Mouse (Mus musculus) hindbrain, embryonic 14.5 days (tissue): ENCODE data around the gene Tmc3. TPM values are rescaled to one million over a fixed set of nuclear protein-coding genes. Genes with fewer than 3 reads are reported as not detected.

Experiments
- ATAC-seq: fragments of 200-750 bp; cut with Nextera tagmentation; 2 replicates; pipeline ENCODE4 v1.8.0; 2017; ENCODE audit warnings: moderate number of reproducible peaks, mild to moderate bottlenecking, moderate TSS enrichment, moderate library complexity; ENCODE audit not compliant: low FRiP score
- DNase-seq: peaks from one replicate; pipeline ENCODE4 v3.0.0-alpha.2; 2015; ENCODE audit warnings: low spot score
- H3K27ac ChIP-seq: fragments of 300-500 bp; sonication (generic); 2 replicates; pipeline ENCODE4 v1.5.1; 2014; ENCODE audit warnings: mild to moderate bottlenecking, moderate library complexity
- H3K27me3 ChIP-seq: fragments of 300-500 bp; sonication (generic); 2 replicates; pipeline ENCODE4 v1.6.1; 2014; ENCODE audit warnings: mild to moderate bottlenecking, low read length, mixed read lengths; ENCODE audit not compliant: control insufficient read depth, insufficient read depth
- H3K36me3 ChIP-seq: fragments of 300-500 bp; sonication (generic); replicated peaks from 2 replicates; pipeline ENCODE4 v1.6.1; 2014; ENCODE audit not compliant: control insufficient read depth, insufficient read depth
- H3K4me1 ChIP-seq: fragments of 300-500 bp; sonication (generic); replicated peaks from 2 replicates; pipeline ENCODE4 v1.6.1; 2014; ENCODE audit warnings: antibody characterized with exemption, low read length, mixed read lengths; ENCODE audit not compliant: control insufficient read depth, insufficient read depth
- H3K4me2 ChIP-seq: fragments of 300-500 bp; sonication (generic); replicated peaks from 2 replicates; pipeline ENCODE4 v1.6.1; 2014; ENCODE audit warnings: mild to moderate bottlenecking, moderate library complexity
- H3K4me3 ChIP-seq: fragments of 300-500 bp; sonication (generic); replicated peaks from 2 replicates; pipeline ENCODE4 v1.5.1; 2014; ENCODE audit warnings: mild to moderate bottlenecking, low read length
- H3K9ac ChIP-seq: fragments of 300-500 bp; sonication (generic); 2 replicates; pipeline ENCODE4 v1.6.1; 2014
- H3K9me3 ChIP-seq: fragments of 300-500 bp; sonication (generic); 2 replicates; pipeline ENCODE4 v1.6.1; 2016; ENCODE audit warnings: low read length; ENCODE audit not compliant: control insufficient read depth
- WGBS: fragments of 180-500 bp; shearing (Covaris S2); extraction: QIAGEN DNeasy Blood & Tissue Kit; methylation state at CpG from one replicate; pipeline ENCODE4 v1.1.7; 2014; 5-methylcytosine and 5-hydroxymethylcytosine counted together
- polyA plus RNA-seq: library from polyadenylated mRNA; unstranded; fragments of >200 nt; fragmentation: Nextera tagmentation; extraction: Ambion mirVana; gene quantifications from 2 replicates; pipeline ENCODE4 v1.2.1, GENCODE M21; 2014

Tmc3 gene
- polyA plus RNA-seq, 1 experiment from 2014 or later = 0.31 TPM

- 91% methylated on average over 9 of the region's 9 CpGs for WGBS
- H3K27ac ChIP-seq = no peak overlapping the region
- H3K4me1 ChIP-seq = no peaks in the 10 kb centered on the region
- ATAC-seq = no peak
- H3K9ac ChIP-seq = no peak overlapping the region
- no peaks in the 10 kb centered on the region for H3K36me3 ChIP-seq
- H3K27me3 ChIP-seq = no peaks in the 10 kb centered on the region
- no peak overlapping the region for H3K4me2 ChIP-seq
- no peak for DNase-seq
- H3K9me3 ChIP-seq = 0 out of 2 replicates have a peak, but pooled peaks cover 3% of the 10 kb centered on the region
- no peak overlapping the region for H3K4me3 ChIP-seq
Measured at GRCm38 (mm10) chr7:83659159-83660065, 74.7 kb downstream of the Tmc3 start.

GRCm38 (mm10) chr7:83660273-83660691, 75.6 kb downstream of the Tmc3 start:
- 0 out of 2 replicates have a peak, but pooled peaks cover 3% of the 10 kb centered on the region for H3K9me3 ChIP-seq
- no peaks in the 10 kb centered on the region for H3K4me1 ChIP-seq
- H3K27ac ChIP-seq = no peak overlapping the region
- no peak overlapping the region for H3K4me2 ChIP-seq
- no peak overlapping the region for H3K9ac ChIP-seq
- H3K27me3 ChIP-seq = no peaks in the 10 kb centered on the region
- DNase-seq (no peak), ATAC-seq (no peak)
- 91% methylated on average over 11 of the region's 11 CpGs for WGBS
- no peak overlapping the region for H3K4me3 ChIP-seq
- H3K36me3 ChIP-seq = no peaks in the 10 kb centered on the region

- Histone ChIP-seq H3K36me3 (no peaks in the 10 kb centered on the region), H3K9ac (no peak overlapping the region), H3K27ac (no peak overlapping the region), H3K4me3 (no peak overlapping the region), H3K9me3 (0 out of 2 replicates have a peak, but pooled peaks cover 3% of the 10 kb centered on the region), H3K4me2 (no peak overlapping the region), H3K27me3 (no peaks in the 10 kb centered on the region), H3K4me1 (no peaks in the 10 kb centered on the region)
- WGBS = 88% methylated on average over 10 of the region's 10 CpGs
- no peak for DNase-seq
- ATAC-seq = no peak
Measured at GRCm38 (mm10) chr7:83661031-83661430, 76.3 kb downstream of the Tmc3 start.

- H3K4me1 ChIP-seq = no peaks in the 10 kb centered on the region
- no peak overlapping the region for H3K4me3 ChIP-seq
- WGBS = 95% methylated on average over 3 of the region's 3 CpGs
- H3K4me2 ChIP-seq = no peak overlapping the region
- 0 out of 2 replicates have a peak, but pooled peaks cover 3% of the 10 kb centered on the region for H3K9me3 ChIP-seq
- ATAC-seq (no peak), DNase-seq (no peak)
- no peak overlapping the region for H3K9ac ChIP-seq
- H3K27ac ChIP-seq = no peak overlapping the region
- H3K36me3 ChIP-seq = no peaks in the 10 kb centered on the region
- H3K27me3 ChIP-seq = no peaks in the 10 kb centered on the region
Measured at GRCm38 (mm10) chr7:83661763-83662162, 77.0 kb downstream of the Tmc3 start.

- WGBS = 82% methylated on average over 6 of the region's 6 CpGs
- Histone ChIP-seq H3K36me3 (no peaks in the 10 kb centered on the region), H3K4me3 (no peak overlapping the region), H3K4me2 (no peak overlapping the region), H3K9ac (no peak overlapping the region), H3K27ac (no peak overlapping the region), H3K4me1 (no peaks in the 10 kb centered on the region), H3K9me3 (0 out of 2 replicates have a peak, but pooled peaks cover under 1% of the 10 kb centered on the region), H3K27me3 (no peaks in the 10 kb centered on the region)
- ATAC-seq (no peak), DNase-seq (no peak)
Measured at GRCm38 (mm10) chr7:83662711-83663375, 78.1 kb downstream of the Tmc3 start.

GRCm38 (mm10) chr7:83666087-83666595, 81.4 kb downstream of the Tmc3 start:
- Histone ChIP-seq H3K36me3 (no peaks in the 10 kb centered on the region), H3K27ac (no peak overlapping the region), H3K4me3 (no peak overlapping the region), H3K9ac (no peak overlapping the region), H3K27me3 (no peaks in the 10 kb centered on the region), H3K4me2 (no peak overlapping the region), H3K4me1 (no peaks in the 10 kb centered on the region), H3K9me3 (no peaks in the 10 kb centered on the region)
- no peak for DNase-seq
- WGBS = 87% methylated on average over 4 of the region's 4 CpGs
- ATAC-seq = no peak

GRCm38 (mm10) chr7:83667936-83668645, 83.4 kb downstream of the Tmc3 start:
- no peak overlapping the region for H3K27ac ChIP-seq
- H3K4me2 ChIP-seq = no peak overlapping the region
- H3K36me3 ChIP-seq = no peaks in the 10 kb centered on the region
- DNase-seq = no peak
- no peak overlapping the region for H3K4me3 ChIP-seq
- no peaks in the 10 kb centered on the region for H3K4me1 ChIP-seq
- no peak for ATAC-seq
- H3K9ac ChIP-seq = no peak overlapping the region
- H3K9me3 ChIP-seq = no peaks in the 10 kb centered on the region
- no peaks in the 10 kb centered on the region for H3K27me3 ChIP-seq
- 89% methylated on average over 5 of the region's 5 CpGs for WGBS

- Histone ChIP-seq H3K4me2 (no peak overlapping the region), H3K36me3 (no peaks in the 10 kb centered on the region), H3K9me3 (no peaks in the 10 kb centered on the region), H3K27me3 (no peaks in the 10 kb centered on the region), H3K4me3 (no peak overlapping the region), H3K27ac (no peak overlapping the region), H3K9ac (no peak overlapping the region), H3K4me1 (no peaks in the 10 kb centered on the region)
- 8% methylated on average over 1 of the region's 1 CpGs for WGBS
- DNase-seq (peak; percentile 75), ATAC-seq (peak; percentile 53; the same call in 1 of the 2 replicates)
Measured at GRCm38 (mm10) chr7:83668724-83669123, 84.0 kb downstream of the Tmc3 start.

- Histone ChIP-seq H3K27me3 (no peaks in the 10 kb centered on the region), H3K9me3 (no peaks in the 10 kb centered on the region), H3K4me3 (no peak overlapping the region), H3K4me1 (no peaks in the 10 kb centered on the region), H3K9ac (no peak overlapping the region), H3K36me3 (no peaks in the 10 kb centered on the region), H3K4me2 (no peak overlapping the region), H3K27ac (no peak overlapping the region)
- WGBS = 92% methylated on average over 6 of the region's 6 CpGs
- no peak for ATAC-seq
- DNase-seq = no peak
Measured at GRCm38 (mm10) chr7:83671573-83671972, 86.8 kb downstream of the Tmc3 start.
